Mouse (Mus musculus) adipocyte (in vitro differentiated cells): ENCODE measurements around the gene Pradc1.
"Not testable (repeated sequence)": the region's sequence is repeated elsewhere in the genome, so short reads cannot be mapped to it uniquely, and the experiment has no call there.

Experiments
- DNase-seq: peaks from one replicate; pipeline ENCODE4 v3.0.0-alpha.2; 2016; ENCODE audit warnings: low spot score

The Pradc1 gene

GRCm38 (mm10) chr6:85450697-85451663 lies 790 bp downstream of the Pradc1 start, which contains the start of gene Cct7:
Cct7 (plus strand) TSS chr6:85451514.
- peak; percentile 100 for DNase-seq

DNA sequence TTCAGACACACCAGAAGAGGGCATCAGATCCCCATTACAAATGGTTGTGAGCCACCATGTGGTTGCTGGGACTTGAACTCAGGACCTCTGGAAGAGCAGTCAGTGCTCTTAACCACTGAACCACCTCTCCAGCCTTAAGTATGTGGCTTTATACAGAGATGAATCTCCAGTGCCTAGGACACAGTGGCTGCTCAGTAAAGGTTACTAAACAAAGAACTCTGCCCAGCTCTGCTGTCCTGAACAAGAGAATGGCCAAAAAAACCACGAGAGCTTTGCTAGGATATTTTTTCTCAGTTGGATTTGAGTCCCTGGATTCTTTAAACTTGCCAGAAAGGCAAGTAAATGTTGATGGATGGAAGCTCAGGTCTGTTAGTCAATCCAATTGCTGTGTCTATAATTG lies 1.6 kb downstream of the Pradc1 start:
- DNase-seq, result not testable (repeated sequence)

DNA sequence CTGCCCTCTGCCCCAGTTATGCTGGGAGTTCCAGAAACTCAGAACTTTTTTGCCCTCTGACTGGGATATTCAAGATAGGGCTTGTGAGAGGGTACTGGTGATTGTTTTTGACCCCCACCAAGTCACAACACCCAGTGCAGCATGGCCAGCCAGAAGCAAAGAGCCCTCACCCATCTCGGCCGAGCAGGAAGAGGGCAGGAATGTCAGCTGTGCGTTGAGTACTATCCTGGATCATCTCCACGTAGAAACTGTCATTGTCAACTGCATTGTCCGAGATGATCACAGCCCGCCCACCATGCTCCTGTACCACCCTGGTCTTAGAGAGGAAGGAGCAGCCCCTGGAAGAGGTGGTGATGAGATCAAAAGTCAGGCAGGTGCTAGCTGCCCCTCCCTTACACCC lies 4.4 kb downstream of the Pradc1 start:
- no peak for DNase-seq

GRCm38 (mm10) chr6:85445286-85445685 lies 6.5 kb downstream of the Pradc1 start:
- DNase-seq, result no peak

DNA sequence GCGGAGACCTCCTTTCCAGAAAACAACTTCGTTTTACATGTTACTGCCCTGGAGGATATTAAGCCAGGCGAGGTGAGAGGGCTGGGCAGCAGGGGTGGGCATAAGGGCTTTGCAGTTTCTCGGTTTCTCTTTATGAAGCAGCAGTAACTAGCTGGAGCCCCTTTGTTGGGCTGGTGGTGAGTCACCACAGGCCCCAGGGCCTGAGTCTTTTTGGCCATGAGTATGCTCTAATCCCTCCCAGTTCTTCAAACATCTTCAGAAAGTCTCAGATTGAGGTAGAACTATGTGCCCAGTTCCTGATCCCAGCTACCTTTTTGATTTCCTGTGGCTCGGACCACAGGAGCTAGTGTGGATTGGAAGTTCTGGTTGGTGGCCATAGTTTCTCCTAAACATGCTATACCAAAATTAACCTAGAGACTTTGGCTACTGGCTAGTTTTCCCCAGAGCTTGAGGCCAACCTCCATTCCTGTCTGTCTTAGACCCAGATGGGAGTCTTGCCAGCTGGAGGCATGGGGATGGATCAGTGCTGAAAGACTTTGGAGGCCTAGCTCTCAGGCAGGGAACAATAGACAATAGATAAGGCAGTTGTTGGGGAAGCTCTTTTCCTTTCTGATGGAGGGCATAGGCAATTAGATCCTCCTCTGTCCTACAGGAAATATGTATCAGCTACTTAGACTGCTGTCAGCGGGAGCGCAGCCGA lies 7.4 kb downstream of the Pradc1 start:
- DNase-seq, result peak; percentile 53

- no peak for DNase-seq
These were observed 8.1 kb downstream of the Pradc1 start for GRCm38 (mm10) chr6:85443488-85444233.

DNA sequence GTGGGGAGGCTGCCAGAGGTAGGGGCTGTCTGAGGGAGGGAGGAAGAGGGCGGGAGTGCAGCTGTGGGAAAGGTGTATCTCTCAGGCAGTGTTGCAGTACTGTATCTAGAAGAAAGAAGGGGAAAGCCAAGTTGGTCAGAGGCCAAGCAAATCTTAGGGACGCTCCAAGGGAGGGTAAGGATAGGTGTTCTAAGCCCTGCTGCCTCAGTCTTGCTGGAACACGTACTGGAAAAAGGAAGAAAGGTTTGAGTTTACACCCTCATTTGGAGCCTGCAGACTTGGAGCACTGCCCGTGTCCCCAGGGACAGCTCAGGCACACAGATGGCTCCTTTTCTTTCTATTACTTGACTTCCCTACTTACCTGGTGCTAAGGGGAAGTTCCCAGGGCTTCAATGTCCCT lies 10.6 kb downstream of the Pradc1 start:
- DNase-seq, result no peak

GRCm38 (mm10) chr6:85436631-85437030 lies 15.1 kb downstream of the Pradc1 start:
- no peak for DNase-seq

GRCm38 (mm10) chr6:85436204-85436603 lies 15.6 kb downstream of the Pradc1 start:
- DNase-seq, result no peak

DNA sequence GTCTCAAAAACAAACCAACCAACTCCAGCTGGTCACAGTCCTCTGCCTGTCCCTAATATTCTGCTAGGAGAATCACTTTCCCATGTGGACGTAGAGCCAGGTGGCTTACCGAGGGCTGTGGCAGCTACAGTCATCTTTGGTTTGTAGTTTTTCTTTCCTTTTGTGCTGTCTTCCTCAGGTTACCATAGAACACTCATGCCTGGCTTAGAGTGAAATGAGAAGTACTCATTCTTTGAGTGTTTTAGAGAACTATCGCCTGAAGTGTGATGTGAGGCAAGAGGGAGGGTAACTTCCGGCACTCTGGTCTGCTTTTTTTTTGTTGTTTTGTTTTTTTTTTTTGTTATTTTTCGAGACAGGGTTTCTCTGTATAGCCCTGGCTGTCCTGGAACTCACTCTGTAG lies 17.9 kb downstream of the Pradc1 start:
- no peak for DNase-seq

GRCm38 (mm10) chr6:85431842-85432431 lies 19.8 kb downstream of the Pradc1 start, which contains the start of gene Smyd5:
Smyd5 (plus strand) TSS chr6:85431989.
- DNase-seq, result peak; percentile 85

DNA sequence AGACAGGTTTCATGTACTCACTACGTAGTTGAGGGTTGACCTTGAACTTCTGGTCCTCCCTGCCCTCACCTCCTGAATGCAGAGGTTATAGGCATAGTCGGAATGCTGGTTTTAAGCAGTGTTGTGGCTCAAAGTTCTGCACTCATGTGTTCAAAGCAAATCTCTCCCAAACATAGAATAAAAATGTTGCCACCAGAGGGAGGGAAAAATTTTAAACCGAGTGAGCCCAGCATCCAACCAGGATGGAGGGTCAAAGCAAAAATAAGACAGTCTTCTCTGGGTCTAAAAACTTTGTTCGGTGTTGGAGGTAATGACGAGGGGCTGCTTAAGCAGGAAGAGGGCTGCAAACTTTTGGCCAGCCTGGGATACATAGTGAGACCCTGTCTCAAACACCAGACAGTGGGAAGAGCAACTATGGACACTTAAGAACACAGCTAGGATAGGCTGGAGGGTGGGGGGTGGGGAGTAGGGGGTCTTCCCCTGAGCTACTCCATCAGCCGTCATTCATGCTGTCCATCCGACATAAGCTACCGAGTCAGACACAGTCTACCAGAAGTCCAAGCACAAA lies 20.4 kb downstream of the Pradc1 start:
- DNase-seq, result no peak

DNA sequence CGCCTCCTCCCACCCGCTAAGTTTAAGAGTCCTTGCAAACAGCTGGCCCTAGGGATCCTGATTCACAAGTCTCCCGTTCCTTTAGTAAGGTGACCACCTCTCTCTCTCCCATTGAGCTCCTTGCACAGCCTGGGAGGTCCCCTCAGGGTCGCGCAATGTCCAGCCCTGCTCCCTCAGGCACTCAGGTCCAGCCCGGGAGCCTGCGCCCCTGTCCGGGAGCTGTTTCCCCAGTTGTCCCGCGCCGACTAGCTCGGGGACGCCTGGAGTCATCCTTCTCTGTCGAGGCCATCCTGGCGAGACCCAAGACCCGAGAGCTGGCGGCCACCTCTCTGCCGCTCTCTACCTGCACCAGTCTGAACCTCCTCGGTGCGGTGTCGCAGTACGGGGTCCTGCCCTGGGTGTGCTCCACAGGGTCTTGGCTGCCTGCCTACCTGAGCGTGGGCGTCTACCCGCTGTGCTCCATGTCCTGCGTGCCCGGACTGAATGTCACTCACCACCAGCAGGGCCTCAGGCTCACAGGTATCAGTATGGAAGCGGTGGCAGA lies 27.9 kb downstream of the Pradc1 start, which contains the start of gene Noto:
Gene Noto, plus strand, starts transcription at position 51 of the 544 bp plus-strand sequence.
- DNase-seq, result no peak

DNA sequence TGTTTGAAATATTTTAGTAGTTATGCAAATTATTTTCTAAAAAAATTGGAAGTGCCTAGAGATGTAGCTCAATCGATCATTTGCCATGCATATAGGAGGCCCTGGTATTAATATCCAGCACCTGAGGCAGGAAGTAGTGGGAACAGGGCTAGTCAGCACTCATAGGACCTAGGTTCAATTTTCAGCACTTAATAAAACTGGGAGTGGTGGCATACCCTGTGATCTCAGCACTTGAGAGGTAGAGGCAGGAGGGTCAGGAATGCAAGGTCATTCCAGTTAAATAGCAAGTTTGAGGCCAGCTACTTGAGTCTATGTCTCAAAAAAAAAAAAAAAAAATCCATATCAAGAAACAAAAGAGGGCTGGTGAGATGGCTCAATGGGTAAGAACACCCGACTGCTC lies 32.6 kb downstream of the Pradc1 start:
- no peak for DNase-seq

DNA sequence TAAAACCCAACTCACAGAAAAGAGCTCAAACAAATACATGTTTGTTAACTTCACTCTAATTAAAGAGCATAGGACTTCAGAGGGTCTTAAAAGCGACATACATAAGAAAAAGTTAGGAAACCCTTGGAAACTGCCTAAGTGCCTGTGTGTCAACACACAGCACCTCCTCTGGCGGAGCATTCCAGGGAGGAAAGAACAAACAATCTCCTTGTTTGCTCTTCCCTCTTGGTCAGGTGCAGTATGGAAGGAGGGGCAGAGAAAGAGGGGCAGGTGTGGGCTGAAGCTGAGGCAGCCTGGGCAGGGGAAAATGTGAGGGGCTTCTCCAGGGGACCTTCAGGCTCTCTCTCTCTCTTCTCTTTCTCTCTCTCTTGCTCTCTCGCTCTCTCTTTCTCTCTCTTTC lies 35.9 kb downstream of the Pradc1 start:
- DNase-seq, result no peak

- DNase-seq, result peak; percentile 73
These were observed 40.9 kb downstream of the Pradc1 start for GRCm38 (mm10) chr6:85410771-85411273.

DNA sequence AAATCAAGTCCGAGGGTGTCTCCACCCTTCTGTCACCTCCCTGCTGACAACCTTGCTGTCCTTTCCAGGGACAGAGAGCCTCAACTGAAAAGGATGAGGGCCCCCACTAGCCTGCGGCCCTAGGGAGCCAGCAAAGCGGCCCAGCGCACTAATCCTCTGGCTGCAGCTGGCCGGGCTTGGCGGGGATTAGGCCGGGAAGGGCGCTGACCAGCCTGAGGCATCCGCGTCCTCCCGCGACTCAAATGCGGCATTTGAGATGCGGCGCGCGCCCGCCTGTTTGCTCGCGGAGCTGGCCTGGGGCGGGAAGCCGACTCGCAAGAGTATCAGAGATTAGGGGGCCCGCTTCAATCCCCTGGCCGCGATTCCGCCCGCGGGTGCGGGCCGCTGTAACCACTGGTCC lies 42.8 kb downstream of the Pradc1 start:
- no peak for DNase-seq

DNA sequence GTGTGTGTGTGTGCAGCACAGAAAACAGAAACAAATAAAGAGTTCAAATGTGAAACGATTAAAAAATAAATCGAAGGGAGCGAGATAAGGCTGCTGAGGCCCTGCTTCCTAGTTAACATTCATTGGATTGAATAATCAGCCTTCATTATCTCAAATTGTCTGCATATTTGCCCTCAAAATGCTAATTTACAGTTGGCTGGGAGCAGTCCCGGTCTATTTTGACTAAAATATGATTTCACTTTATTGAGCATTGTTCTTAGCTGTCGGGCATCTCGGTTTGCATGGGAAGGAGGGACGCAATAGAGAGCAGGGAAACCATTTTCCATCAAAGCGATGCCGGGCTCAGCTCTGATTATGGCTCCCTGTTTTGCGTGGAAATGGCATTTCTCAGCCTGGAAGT lies 48.7 kb downstream of the Pradc1 start:
- DNase-seq, result no peak

DNA sequence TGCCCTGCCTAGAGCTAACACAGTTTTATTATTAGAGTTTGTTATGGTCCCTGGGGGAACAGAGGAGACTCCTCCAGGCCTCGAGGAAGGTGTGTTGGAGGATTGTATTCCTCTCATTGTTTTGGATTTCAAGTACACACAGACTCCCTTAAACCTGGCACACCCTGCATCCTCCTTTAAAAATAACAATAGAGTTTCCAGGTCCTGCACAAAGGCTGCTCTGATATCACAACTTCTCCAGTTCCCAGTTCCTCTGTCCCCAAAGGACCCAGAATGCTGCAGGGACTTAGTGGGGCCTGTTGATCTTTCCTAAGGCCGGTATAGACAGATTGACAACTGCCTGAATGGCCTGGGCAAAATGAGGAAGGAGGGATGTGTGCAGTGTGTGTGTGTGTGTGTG lies 49.2 kb downstream of the Pradc1 start:
- DNase-seq, result no peak

- no peak for DNase-seq
These were observed 52.1 kb downstream of the Pradc1 start for GRCm38 (mm10) chr6:85399715-85400114.

GRCm38 (mm10) chr6:85397165-85397564 lies 54.6 kb downstream of the Pradc1 start:
- DNase-seq, result peak; percentile 67
